Mouse (Mus musculus) kidney, embryonic 16.5 days (tissue): ENCODE measurements around the gene Gm3383. TPM values are rescaled to one million over a fixed set of nuclear protein-coding genes. Genes with fewer than 3 reads are reported as not detected.
"Not testable (repeated sequence)": the region's sequence is repeated elsewhere in the genome, so short reads cannot be mapped to it uniquely, and the experiment has no call there.

Source experiments
- ATAC-seq: fragments of 200-750 bp; cut with Nextera tagmentation; 2 replicates; pipeline ENCODE4 v1.8.0; 2017; ENCODE audit warnings: moderate TSS enrichment; ENCODE audit not compliant: low FRiP score, low TSS enrichment
- H3K27ac ChIP-seq: fragments of 300-500 bp; sonication (generic); 2 replicates; pipeline ENCODE4 v1.5.1; 2014; ENCODE audit warnings: low read length
- H3K27me3 ChIP-seq: fragments of 300-500 bp; sonication (generic); 2 replicates; pipeline ENCODE4 v1.6.1; 2014; ENCODE audit warnings: low read length, control low read depth, mixed read lengths; ENCODE audit not compliant: insufficient read depth
- H3K36me3 ChIP-seq: fragments of 300-500 bp; sonication (generic); 2 replicates; pipeline ENCODE4 v1.6.1; 2014; ENCODE audit warnings: low read length, control low read depth, mixed read lengths; ENCODE audit not compliant: insufficient read depth
- H3K4me1 ChIP-seq: fragments of 300-500 bp; sonication (generic); 2 replicates; pipeline ENCODE4 v1.6.1; 2014; ENCODE audit warnings: low read length, control low read depth, mixed read lengths; ENCODE audit not compliant: insufficient read depth
- H3K4me2 ChIP-seq: fragments of 300-500 bp; sonication (generic); replicated peaks from 2 replicates; pipeline ENCODE4 v1.6.1; 2014; ENCODE audit warnings: low read depth, low read length
- H3K4me3 ChIP-seq: fragments of 300-500 bp; sonication (generic); 2 replicates; pipeline ENCODE4 v1.5.1; 2014; ENCODE audit warnings: mild to moderate bottlenecking, low read length
- H3K9ac ChIP-seq: fragments of 300-500 bp; sonication (generic); replicated peaks from 2 replicates; pipeline ENCODE4 v1.6.1; 2014; ENCODE audit warnings: low read length
- H3K9me3 ChIP-seq: fragments of 300-500 bp; sonication (generic); 2 replicates; pipeline ENCODE4 v1.6.1; 2016; ENCODE audit warnings: low read length, control low read depth
- WGBS: fragments of 180-500 bp; shearing (Covaris S2); extraction: QIAGEN DNeasy Blood & Tissue Kit; methylation state at CpG from one replicate; pipeline ENCODE4 v1.1.7; 2014; 5-methylcytosine and 5-hydroxymethylcytosine counted together
- polyA plus RNA-seq: library from polyadenylated mRNA; unstranded; fragments of >200 nt; fragmentation: Nextera tagmentation; extraction: Ambion mirVana; gene quantifications from 2 replicates; pipeline ENCODE4 v1.2.1, GENCODE M21; 2015

Gm3383 gene
- 0.42 and 0.58 TPM in 2 replicates for polyA plus RNA-seq

- not testable (repeated sequence) for H3K9me3 ChIP-seq, H3K27ac ChIP-seq, H3K4me2 ChIP-seq, H3K36me3 ChIP-seq, H3K4me1 ChIP-seq, H3K4me3 ChIP-seq, H3K27me3 ChIP-seq, ATAC-seq, H3K9ac ChIP-seq
- no CpG with 5 or more reads among the region's 3 CpGs for WGBS
Measured at GRCm38 (mm10) chr14:5807882-5808281, at the start of gene Gm3383. Gene Gm3383, minus strand, starts transcription at chr14:5807982.

GRCm38 (mm10) chr14:5855911-5856310 lies 48.1 kb upstream of the Gm3383 start:
- 80% methylated on average over 3 of the region's 3 CpGs for whole genome bisulfite sequencing
- not testable (repeated sequence) for H3K4me2 ChIP-seq, ATAC-seq, H3K27me3 ChIP-seq, H3K9ac ChIP-seq, H3K4me1 ChIP-seq, H3K27ac ChIP-seq, H3K4me3 ChIP-seq, H3K36me3 ChIP-seq, H3K9me3 ChIP-seq

GRCm38 (mm10) chr14:5830229-5830628 lies 22.4 kb upstream of the Gm3383 start, which contains the start of gene Gm3424:
Gene Gm3424, minus strand, starts transcription at chr14:5830329.
- not testable (repeated sequence) for ATAC-seq, H3K4me2 ChIP-seq, H3K9ac ChIP-seq, H3K4me3 ChIP-seq, H3K36me3 ChIP-seq, H3K27ac ChIP-seq, H3K4me1 ChIP-seq, H3K9me3 ChIP-seq, H3K27me3 ChIP-seq
- no CpG with 5 or more reads among the region's 3 CpGs for WGBS

GRCm38 (mm10) chr14:5812699-5813356 lies 5.0 kb upstream of the Gm3383 start:
- not testable (repeated sequence) for H3K4me2 ChIP-seq, H3K9ac ChIP-seq, H3K27ac ChIP-seq, ATAC-seq, H3K9me3 ChIP-seq, H3K4me1 ChIP-seq, H3K27me3 ChIP-seq, H3K36me3 ChIP-seq, H3K4me3 ChIP-seq
- no CpG with 5 or more reads among the region's 47 CpGs for WGBS

- not testable (repeated sequence) for H3K4me1 ChIP-seq, H3K27me3 ChIP-seq, H3K36me3 ChIP-seq, H3K9ac ChIP-seq, ATAC-seq, H3K4me3 ChIP-seq, H3K4me2 ChIP-seq, H3K9me3 ChIP-seq, H3K27ac ChIP-seq
- no CpG with 5 or more reads among the region's 37 CpGs for WGBS
Measured at GRCm38 (mm10) chr14:5741477-5741876, 66.3 kb downstream of the Gm3383 start, which contains the start of gene Gm3373. Gene Gm3373, minus strand, starts transcription at chr14:5741577.

GRCm38 (mm10) chr14:5687357-5687756 lies 120.4 kb downstream of the Gm3383 start, which contains the start of gene Gm9603:
Gene Gm9603, minus strand, starts transcription at chr14:5687457.
- H3K27me3 ChIP-seq, H3K36me3 ChIP-seq, ATAC-seq, H3K9me3 ChIP-seq, H3K4me2 ChIP-seq, H3K9ac ChIP-seq, H3K27ac ChIP-seq, H3K4me3 ChIP-seq, H3K4me1 ChIP-seq: not testable (repeated sequence)
- WGBS, result no CpG with 5 or more reads among the region's 2 CpGs

- H3K4me2 ChIP-seq, H3K4me1 ChIP-seq, H3K4me3 ChIP-seq, ATAC-seq, H3K9me3 ChIP-seq, H3K9ac ChIP-seq, H3K27ac ChIP-seq, H3K27me3 ChIP-seq, H3K36me3 ChIP-seq: not testable (repeated sequence)
- no CpG with 5 or more reads among the region's 1 CpGs for WGBS
Measured at GRCm38 (mm10) chr14:5632928-5633327, 174.9 kb downstream of the Gm3383 start, which contains the start of gene Gm8265. Gene Gm8265, minus strand, starts transcription at chr14:5633028.

Other genes with a start within 250 kb of the Gm3383 start
- gene Gm8265, start 175.0 kb downstream of the Gm3383 start, polyA plus RNA-seq, result not detected in 2 replicates
- not detected in 2 replicates for gene Gm9603, start 120.5 kb downstream of the Gm3383 start, polyA plus RNA-seq
- gene Gm3373, start 66.4 kb downstream of the Gm3383 start, polyA plus RNA-seq, result 0.16 TPM in 1 of 2 replicates, not detected in the other
- gene Gm3424, start 22.3 kb upstream of the Gm3383 start, polyA plus RNA-seq, result not detected in 2 replicates
- gene Gm8237, start 72.4 kb upstream of the Gm3383 start, polyA plus RNA-seq, result 0.09 and 0.14 TPM in 2 replicates
- 0.27 and 0.41 TPM in 2 replicates for gene Gm3248, start 153.8 kb upstream of the Gm3383 start, polyA plus RNA-seq
- not detected in 2 replicates for gene Gm3453, start 171.2 kb upstream of the Gm3383 start, polyA plus RNA-seq